Mouse (Mus musculus): ENCODE measurements around the gene Wars.
A peak's percentile ranks its signal among the peaks of the same experiment; 100 is the strongest.

Wars gene

GRCm38 (mm10) chr12:108893715-108894431 is at the start of gene Wars:
Wars (minus strand) TSS chr12:108894174.
- DNase-seq (ENCODE audit: low spot score), result peak; percentile 94

DNA sequence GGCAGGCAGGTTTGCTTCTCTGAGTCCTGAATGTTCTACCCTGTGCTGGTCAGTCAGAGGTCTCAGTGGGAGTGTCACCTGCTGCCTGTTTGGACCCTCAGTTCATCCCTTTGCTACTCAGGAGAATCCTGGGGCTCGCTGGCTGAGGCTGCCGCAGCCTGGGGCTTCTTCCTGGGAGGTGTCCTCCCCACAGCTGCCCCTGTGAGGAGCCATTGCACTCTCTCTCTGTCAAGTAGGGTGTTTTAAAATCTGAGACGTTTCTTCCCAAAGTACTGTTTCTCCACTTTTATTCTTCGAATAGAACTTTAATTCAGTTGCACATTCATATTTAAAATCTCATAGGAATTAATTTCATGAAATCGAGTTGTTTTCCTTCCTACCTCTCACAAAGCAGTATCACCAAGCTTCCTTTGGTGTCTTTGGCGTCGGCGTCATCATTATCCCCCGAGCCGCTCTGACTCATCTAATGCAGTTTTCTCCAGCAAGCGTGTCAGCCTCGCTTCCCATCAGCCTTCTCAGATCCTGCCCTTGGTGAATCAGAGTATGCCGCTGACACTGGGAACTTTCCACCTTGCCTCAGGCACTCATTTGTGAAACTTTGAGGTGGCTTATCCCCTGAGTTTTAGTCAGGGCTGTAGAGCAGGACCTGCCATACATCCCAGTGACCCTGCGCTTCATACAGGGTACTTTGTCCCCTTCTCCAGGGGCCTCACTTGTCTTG is 48.4 kb upstream of the Wars start:
- DNase-seq (ENCODE audit: low spot score), result peak; percentile 18

DNA sequence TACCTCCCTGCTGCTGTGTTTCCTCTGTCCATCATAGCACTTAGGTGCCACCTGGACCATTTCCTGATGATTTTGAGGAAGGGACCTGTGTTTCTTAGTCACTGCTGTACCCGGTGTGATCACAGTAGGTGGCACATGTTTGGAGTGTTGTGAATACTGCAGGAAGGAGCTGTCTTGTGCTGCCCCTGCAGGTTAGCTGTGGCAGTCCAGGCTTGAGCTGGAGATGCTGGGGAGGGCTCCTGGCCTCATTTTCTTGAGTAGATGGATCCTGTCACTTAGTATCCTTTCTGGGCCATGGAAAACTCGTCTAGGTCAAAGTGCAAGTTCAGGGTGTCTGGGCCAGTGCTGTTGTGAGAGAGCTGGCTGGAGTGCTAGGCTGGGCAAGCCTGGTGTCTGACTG is 47.3 kb upstream of the Wars start:
- DNase-seq (ENCODE audit: low spot score), result peak; percentile 24

DNA sequence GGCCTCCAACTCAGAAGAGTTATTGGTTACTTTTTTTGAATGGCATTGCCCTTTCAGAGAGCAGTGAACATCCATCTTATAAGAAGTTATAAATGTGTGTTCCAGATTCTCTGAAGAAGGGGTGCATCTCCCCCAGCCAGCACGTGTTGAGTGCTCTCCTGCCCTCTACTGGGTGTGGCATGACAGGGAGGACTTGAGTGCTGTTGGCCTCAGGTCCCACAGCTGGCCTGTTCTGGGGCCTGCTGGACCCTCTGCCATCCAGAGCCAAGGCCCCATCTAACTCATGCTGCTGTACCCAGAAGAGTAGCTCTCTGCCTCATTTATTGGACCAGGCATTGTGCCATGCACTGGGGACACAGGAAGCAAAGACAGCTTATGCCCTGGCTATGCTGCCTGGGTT is 46.3 kb upstream of the Wars start:
- DNase-seq (ENCODE audit: low spot score), result no peak

DNA sequence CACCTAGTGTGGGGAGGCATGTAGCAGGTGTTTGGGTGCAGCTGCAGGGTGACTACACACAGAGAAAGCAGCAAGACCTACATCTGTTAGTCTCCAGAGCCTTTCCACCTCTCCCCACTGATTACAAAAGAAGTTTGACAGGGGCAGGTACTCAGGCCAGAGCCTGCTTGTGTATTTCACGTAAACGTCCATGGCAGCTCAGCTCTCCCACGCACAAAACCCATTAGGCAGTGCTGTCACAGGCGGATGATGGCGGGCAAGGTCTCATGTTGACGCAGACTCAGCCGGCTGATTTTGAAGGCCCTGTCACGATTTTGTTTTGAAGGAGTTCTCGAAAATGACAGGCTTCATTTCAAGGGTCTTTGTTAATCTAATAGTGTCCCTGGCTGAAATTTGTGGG is 45.3 kb upstream of the Wars start:
- no peak for DNase-seq (ENCODE audit: low spot score)

DNA sequence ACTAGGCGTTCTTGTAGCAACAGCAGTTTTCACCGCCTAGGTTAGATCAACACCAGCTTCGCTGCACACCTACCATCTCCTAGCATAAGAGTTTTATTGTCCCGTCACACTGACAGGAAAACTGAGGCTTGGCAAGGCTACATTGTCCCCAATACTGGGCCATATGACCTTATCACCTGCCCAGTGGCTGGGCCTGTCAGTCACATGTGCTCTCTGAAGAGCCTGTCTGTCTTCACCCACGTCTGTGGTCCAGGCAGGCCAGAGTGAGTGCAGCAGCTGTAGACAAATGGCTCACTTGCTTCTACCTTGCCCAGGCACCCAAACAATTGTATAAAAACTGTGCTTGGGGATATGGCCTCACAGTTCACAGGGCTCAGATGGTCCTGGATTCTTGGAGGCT is 44.9 kb upstream of the Wars start:
- DNase-seq (ENCODE audit: low spot score), result no peak

- no peak for DNase-seq (ENCODE audit: low spot score)
These were observed 43.5 kb upstream of the Wars start for GRCm38 (mm10) chr12:108937506-108937905.

- DNase-seq (ENCODE audit: low spot score), result peak; percentile 32
These were observed 42.9 kb upstream of the Wars start for GRCm38 (mm10) chr12:108936834-108937233.

DNA sequence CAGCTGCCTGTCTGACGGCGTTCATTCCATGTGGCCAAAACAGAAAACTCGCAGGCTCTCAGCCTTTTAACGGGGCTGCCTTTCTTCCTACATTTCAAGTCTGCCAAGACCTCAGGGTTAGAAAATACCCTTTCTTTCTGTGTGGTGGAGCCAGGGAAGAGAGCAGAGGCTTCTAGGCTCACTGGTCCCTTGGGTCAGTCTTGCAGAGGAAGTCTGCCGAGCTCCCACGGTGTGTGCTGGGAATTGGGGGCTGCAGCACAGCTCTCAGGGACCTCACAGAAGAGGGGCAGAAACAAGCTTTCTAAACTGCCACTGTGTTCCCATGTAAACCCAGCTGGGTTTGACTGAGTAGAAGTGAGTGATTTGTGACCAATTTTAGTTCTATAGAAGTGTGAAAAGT is 40.3 kb upstream of the Wars start:
- no peak for DNase-seq (ENCODE audit: low spot score)

DNA sequence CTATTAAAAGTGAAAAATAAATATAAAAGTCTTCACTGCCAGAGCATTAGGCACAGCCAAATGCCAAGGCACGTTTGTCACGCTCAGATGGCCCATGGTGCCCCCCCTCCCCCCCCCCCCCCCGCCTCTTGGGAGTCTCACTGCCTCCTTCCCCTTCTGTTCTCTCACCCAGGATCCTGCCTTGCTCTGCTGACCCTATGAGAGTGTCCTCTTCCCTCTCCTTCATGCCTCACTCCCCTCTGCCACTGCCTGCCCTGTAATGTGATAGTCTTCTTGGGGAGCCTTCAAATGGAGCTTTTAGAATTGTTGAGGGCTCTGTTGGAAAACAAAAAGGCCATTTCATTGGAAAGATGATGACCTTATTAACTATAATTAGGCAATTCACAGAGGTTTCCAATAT is 38.1 kb upstream of the Wars start:
- no peak for DNase-seq (ENCODE audit: low spot score)

DNA sequence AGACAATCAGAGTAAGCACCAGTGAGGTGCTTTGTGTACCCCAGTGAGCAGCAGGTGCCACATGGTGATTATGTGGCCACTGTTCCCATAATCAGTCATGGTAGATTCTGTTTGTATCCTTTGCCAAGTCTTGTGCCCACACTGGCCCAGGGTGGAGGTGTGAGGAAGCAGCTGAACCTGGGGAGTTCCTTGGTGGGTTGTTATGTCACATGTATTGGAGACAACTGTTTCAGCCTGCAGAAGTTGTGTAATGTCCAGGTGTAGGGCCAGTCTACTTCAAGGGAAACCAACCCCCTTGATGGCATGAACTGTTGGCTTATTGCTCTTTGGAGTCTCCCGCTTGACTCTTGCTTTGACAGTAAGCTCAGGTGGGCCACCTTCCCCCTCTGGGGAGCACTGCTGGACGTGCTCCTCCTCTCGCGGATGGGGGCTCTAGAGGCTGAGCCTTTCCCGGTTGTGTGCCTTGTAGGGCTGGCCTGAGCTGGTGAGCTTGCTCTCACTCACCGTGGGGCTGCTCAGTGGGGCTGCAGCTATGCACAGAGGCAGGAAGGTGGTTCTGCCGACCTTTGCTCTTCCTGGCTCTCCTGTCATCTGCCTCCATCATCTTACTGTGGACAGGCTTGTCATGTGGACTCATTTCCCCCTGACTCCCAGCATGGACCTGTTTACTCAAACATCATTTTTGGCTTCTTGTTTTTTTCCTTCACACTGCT is 37.5 kb upstream of the Wars start:
- DNase-seq (ENCODE audit: low spot score), result no peak

DNA sequence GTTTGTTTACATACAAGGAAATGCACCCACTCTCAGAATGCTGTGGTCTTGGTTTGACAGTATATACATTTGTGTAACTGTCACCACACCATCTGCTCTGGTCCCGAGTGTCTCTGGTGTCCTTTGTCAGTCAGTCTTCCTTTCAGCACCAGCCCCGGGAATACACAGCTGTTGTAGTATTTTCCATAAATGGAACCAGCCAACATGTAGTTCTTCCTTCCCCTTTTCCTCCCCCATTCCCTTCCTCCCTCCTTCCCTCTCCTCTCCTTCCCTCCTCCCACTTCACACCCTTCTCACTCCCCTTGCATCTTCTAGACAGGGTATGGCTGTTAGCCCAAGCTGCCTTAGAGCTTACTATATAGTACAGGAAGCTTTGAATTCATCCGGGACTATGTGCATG is 35.5 kb upstream of the Wars start:
- DNase-seq (ENCODE audit: low spot score), result no peak

GRCm38 (mm10) chr12:108928249-108928648 is 34.3 kb upstream of the Wars start:
- DNase-seq (ENCODE audit: low spot score), result no peak

DNA sequence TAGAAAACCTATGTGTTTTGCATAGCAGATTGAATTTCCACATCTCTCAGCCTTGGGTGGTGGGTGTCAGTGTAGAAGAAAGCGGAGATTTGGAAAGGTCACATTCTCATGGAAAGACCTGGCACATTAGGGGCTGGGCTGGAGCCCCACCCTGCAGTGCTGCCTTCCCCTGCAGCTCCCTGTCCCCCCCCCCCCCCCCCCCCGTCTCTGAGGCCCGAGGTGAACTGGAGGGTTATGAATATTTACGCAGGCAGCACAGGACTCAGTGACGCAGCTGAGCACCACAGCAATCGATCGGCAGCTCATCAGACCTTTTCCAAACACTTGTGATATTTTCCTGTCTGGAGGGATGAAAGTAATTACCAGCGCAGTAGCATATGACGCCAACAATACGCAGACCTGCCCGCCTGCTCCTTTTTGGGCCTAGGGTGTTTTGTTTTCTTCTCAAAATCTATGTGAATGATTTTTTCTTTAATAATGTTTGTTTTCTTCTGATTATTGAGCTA is 32.7 kb upstream of the Wars start:
- no peak for DNase-seq (ENCODE audit: low spot score)

DNA sequence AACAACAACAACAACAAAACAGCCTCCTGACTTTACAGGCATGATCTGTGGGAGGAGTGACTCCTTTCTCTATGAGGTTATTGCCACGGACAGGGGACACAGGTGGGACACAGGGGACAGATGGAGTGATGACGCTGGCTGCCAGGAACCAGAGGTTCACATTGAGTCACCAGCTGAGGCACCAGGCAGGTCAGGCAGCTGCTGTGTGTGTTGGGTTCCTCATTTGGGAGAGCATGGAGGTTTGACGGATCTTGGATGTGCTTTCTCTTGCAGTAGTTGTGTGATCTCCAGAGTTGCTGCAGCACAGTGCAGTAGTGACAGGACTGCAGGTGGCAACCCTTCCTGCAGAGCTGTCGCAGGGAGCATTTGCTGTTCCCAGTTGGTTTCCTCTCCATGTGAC is 24.8 kb upstream of the Wars start:
- no peak for DNase-seq (ENCODE audit: low spot score)

DNA sequence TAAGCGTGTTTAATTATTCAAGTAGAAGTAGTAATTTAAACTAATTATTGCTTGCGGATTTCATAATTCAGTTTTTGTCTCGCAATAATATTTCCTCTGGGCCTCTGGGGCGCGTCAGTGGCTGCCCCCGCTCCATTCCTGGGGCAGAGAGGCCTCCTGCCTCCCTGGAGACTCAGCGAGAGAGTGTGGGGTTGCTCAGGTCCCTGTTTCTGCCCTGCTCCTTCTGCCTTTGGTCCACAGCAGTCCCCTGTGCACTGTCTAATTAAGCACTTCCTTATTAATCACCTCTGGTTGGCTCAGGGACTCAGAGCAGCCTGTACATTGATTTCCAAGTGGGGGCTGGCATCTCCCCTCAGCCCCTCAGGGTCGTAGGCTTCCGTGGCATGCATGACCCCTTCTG is 23.5 kb upstream of the Wars start:
- no peak for DNase-seq (ENCODE audit: low spot score)

DNA sequence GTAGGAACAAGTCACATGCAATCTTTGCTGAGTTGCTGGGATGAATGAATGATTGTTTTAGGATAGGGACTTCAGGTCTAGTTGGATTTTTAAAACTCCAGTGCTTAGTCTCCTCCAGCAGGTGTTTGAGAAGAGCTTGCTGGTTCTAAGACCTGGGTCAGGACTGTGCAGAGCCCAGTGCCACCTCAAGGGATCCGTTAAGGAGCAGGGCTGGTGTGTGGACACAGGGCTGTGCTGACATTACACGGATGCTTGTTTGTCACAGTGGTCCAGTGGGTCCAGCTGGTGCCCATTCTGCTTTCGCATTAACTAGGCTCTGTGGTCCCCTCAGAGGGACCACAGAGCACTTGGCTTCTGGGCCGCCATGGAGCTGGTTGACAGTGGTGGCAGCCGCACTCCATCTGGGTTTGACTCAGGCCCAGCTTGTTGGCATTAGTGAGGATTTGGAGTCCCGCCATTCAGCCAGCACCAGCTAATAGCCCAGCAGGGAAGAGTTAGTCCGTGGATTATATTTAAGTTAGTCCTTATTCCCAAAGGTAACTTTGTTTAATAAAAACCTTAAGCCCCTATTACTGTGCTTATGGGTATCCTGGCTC is 22.6 kb upstream of the Wars start:
- DNase-seq (ENCODE audit: low spot score), result peak; percentile 60

DNA sequence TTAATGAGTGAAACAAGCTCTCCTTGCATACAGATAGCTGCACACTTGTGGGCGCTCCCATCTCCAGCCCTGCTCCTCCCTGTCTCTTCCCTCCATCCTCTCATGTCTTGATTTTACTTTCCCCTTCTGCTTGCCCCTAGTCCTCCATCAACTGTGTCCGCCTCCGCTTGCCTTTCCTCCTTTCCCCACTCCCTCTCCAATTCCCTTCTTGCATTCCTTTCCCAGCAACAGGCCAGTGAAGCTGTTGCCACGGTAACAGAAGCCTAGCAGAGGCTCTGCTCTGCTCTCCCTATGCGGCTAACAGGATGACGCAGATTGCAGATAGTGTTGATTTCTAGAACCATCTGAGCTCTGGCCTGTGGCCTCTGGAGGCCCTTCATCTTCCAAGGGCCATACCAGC is 21.9 kb upstream of the Wars start:
- DNase-seq (ENCODE audit: low spot score), result no peak

DNA sequence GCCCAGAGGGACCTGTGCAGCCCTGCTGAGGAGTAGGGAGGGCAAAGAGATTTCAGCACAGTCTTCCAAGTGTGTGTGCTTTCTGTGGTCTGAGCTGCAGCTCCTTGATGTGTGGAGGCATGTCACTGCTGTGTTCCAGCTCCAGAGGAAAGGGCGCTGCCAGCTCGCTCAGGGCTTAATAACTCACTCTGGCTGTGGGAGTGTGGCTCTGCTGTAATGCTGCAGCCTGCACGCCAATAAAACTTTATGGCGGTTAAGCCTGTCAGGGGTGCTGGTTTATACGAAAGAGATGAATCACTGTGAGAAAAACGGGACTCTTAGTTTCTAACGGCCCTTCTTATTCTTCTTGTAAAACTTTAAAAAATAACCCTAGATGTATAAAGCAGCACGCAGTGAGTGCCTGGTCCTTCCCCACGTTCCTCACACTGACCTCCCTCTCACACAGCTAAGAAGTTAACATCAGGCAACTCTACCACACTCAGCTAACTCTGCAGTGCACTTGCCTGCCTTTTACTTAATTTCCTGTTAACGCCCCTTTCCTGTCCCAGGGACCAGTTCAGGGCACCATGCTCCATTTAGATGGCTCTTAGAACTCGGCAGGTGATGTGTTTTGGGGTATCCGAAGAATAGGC is 20.9 kb upstream of the Wars start:
- DNase-seq (ENCODE audit: low spot score), result no peak

- no peak for DNase-seq (ENCODE audit: low spot score)
These were observed 20.2 kb upstream of the Wars start for GRCm38 (mm10) chr12:108914198-108914597.

- no peak for DNase-seq (ENCODE audit: low spot score)
These were observed 18.5 kb upstream of the Wars start for GRCm38 (mm10) chr12:108912442-108912841.

GRCm38 (mm10) chr12:108909846-108910433 is 16.0 kb upstream of the Wars start:
- DNase-seq (ENCODE audit: low spot score), result no peak
